Mouse (Mus musculus): ENCODE measurements around the gene A730049H05Rik. TPM values are rescaled to one million over a fixed set of nuclear protein-coding genes. Genes with fewer than 3 reads are reported as not detected.
A peak's percentile ranks its signal among the peaks of the same experiment; 100 is the strongest.

A730049H05Rik gene
- polyA plus RNA-seq, 1 experiment from 2014 or later, result 0.46 TPM

DNA sequence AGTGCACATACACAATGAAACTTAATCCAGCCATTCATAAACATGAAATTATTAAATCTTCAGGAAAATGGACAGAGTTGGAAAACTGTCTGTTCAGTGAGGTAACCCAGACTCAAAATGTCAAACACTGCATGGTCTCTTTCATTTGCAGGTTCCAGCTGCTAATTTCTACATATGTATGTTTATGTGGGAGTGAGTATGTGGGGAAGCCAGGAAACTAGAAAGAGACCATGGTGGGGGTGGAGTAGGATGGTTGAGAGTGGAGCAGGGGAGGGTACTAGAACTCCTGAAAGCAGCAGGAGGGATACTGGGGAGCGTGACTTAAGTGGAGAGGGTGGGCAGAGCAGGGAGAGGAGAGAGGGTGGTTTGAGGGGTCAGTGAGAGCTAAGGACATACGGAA is 14.8 kb upstream of the A730049H05Rik start:
- 72% methylated on average over 2 of the region's 2 CpGs for whole genome bisulfite sequencing

DNA sequence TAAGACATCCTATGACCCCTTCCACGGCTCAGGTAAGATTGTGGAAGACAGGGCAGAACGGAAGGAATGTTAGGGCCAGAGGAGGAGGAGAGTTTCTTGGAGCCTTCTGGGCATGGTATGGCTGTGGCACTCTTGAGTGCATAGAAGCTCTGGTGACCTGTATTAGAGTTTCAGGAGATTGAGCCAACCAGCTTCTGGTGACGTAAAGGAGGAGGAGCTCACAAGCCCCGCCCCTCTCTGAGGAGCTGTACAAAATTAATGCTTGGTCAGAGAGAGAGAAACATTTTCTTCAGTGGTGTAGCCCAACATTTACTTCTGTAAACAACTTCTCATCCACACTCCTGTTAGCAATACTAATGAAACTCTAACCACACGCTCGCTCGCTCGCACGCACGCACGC is 13.9 kb upstream of the A730049H05Rik start:
- DNase-seq (ENCODE audit: low spot score) (no peak), ATAC-seq (ENCODE audit: low FRiP score) (no peak)
- Histone ChIP-seq H3K36me3 (replicated peaks; ENCODE audit: control insufficient read depth, insufficient read depth) (no peaks in the 10 kb centered on the region), H3K27ac (no peak overlapping the region), H3K4me3 (replicated peaks; ENCODE audit: low read length) (no peak overlapping the region), H3K9ac (no peak overlapping the region), H3K4me1 (replicated peaks; ENCODE audit: control insufficient read depth, insufficient read depth, low read length) (0 out of 2 replicates have a peak, but pooled peaks cover 3% of the 10 kb centered on the region), H3K4me2 (replicated peaks) (no peak overlapping the region), H3K9me3 (ENCODE audit: control insufficient read depth, low read length) (no peaks in the 10 kb centered on the region), H3K27me3 (ENCODE audit: control insufficient read depth, insufficient read depth, low read length) (no peaks in the 10 kb centered on the region)
- 91% methylated on average over 11 of the region's 11 CpGs for WGBS

More for the DNA sequence above, 14.8 kb upstream of the A730049H05Rik start:
- H3K27me3 ChIP-seq (ENCODE audit: control insufficient read depth, insufficient read depth, low read length), result no peaks in the 10 kb centered on the region
- H3K4me3 ChIP-seq (replicated peaks; ENCODE audit: low read length), result no peak overlapping the region
- no peak overlapping the region for H3K27ac ChIP-seq
- no peak for ATAC-seq (ENCODE audit: low FRiP score)
- no peak overlapping the region for H3K9ac ChIP-seq
- H3K9me3 ChIP-seq (ENCODE audit: control insufficient read depth, low read length), result no peaks in the 10 kb centered on the region
- H3K4me2 ChIP-seq (replicated peaks), result no peak overlapping the region
- H3K4me1 ChIP-seq (replicated peaks; ENCODE audit: control insufficient read depth, insufficient read depth, low read length), result 0 out of 2 replicates have a peak, but pooled peaks cover 3% of the 10 kb centered on the region
- H3K36me3 ChIP-seq (replicated peaks; ENCODE audit: control insufficient read depth, insufficient read depth), result no peaks in the 10 kb centered on the region
- no peak for DNase-seq (ENCODE audit: low spot score)

DNA sequence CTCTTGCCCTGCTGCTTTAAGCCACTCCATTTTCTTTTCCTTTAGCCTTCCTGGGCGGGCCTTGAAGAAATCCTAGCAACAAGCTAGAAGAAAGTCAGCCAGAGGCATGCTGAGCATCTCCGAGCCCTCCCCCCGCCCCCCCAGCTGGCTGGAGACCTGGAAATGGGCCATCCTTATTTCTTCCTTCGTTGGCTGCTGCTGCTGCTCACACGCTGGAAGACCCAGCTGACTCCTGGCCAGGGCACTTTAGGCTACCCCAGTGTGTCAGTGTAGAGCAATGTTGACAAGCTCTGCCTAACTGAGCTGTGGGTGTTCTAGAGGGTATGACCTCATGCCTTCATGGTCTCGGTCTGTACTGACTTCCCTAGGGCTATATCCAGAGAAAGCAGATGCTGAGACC is 13.1 kb upstream of the A730049H05Rik start:
- ATAC-seq (ENCODE audit: low FRiP score), result peak; percentile 53; the same call in 1 of the 2 replicates
- H3K27ac ChIP-seq, result no peak overlapping the region

DNA sequence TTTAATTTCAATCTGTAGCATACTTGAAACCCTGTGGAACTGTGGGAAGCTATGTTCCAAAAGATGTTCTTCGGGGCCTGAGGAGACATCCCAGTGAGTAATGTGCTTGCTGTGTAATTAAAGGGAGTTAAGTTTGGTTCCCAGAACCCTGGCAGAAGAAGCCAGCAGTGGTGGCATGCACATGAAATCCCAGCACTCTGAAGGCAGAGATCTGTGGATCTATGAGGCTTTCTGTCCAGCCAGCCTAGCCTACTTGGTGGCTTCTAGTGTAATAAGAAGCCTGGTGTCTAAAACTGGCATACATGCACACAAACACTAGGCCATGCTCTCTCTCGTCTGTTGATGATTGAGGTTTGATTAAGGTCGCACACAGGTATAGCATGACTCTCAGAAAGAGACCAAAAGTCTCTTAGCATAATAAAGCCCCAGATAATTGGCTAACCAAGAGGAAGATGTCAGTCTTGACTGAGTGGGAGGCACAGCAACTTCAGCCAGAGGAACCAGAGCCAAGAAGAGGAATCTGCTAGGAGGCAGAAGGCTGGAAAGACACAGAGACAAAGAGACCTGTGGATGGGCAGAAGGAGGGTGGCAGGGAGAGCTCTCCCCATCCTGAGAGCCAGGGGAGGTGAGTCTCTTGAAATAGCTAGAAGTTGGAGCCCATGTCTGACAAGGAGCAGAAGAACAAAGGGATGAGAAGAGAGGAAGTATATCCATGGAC is 11.9 kb upstream of the A730049H05Rik start:
- DNase-seq (ENCODE audit: low spot score), result no peak
- Histone ChIP-seq H3K9me3 (ENCODE audit: control insufficient read depth, low read length) (no peaks in the 10 kb centered on the region), H3K9ac (no peak overlapping the region), H3K4me3 (replicated peaks; ENCODE audit: low read length) (no peak overlapping the region), H3K27me3 (ENCODE audit: control insufficient read depth, insufficient read depth, low read length) (no peaks in the 10 kb centered on the region), H3K4me1 (replicated peaks; ENCODE audit: control insufficient read depth, insufficient read depth, low read length) (0 out of 2 replicates have a peak, but pooled peaks cover 3% of the 10 kb centered on the region), H3K4me2 (replicated peaks) (no peak overlapping the region), H3K36me3 (replicated peaks; ENCODE audit: control insufficient read depth, insufficient read depth) (no peaks in the 10 kb centered on the region), H3K27ac (no peak overlapping the region)
- no peak for ATAC-seq (ENCODE audit: low FRiP score)
- WGBS, result 83% methylated on average over 3 of the region's 3 CpGs

More for the DNA sequence above, 13.1 kb upstream of the A730049H05Rik start:
- Histone ChIP-seq H3K36me3 (replicated peaks; ENCODE audit: control insufficient read depth, insufficient read depth) (no peaks in the 10 kb centered on the region), H3K4me2 (replicated peaks) (no peak overlapping the region), H3K4me1 (replicated peaks; ENCODE audit: control insufficient read depth, insufficient read depth, low read length) (0 out of 2 replicates have a peak, but pooled peaks cover 3% of the 10 kb centered on the region), H3K4me3 (replicated peaks; ENCODE audit: low read length) (no peak overlapping the region), H3K9me3 (ENCODE audit: control insufficient read depth, low read length) (no peaks in the 10 kb centered on the region), H3K27me3 (ENCODE audit: control insufficient read depth, insufficient read depth, low read length) (no peaks in the 10 kb centered on the region), H3K9ac (no peak overlapping the region)
- peak; percentile 46 for DNase-seq (ENCODE audit: low spot score)
- WGBS, result 58% methylated on average over 6 of the region's 6 CpGs

DNA sequence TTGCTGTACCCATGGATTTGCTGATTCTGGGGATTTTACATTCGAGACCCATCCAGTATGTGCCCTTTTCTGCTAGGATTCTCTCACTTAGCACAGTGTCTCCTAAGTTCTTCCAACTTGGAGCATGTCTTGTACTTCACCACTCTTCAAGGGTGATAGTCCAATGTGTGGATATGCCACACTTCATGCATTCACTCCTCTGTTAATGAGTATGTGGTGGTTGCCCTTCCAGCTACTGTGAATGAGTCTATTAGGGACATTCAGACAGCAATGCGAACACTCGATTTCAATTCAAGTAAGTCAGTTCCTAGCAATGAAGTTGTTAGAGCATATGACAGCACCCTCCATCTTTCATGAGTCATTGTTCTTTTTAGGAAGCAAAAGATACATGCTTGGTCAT is 6.5 kb upstream of the A730049H05Rik start:
- Histone ChIP-seq H3K4me2 (replicated peaks) (no peak overlapping the region), H3K4me3 (replicated peaks; ENCODE audit: low read length) (no peak overlapping the region), H3K9me3 (ENCODE audit: control insufficient read depth, low read length) (no peaks in the 10 kb centered on the region), H3K27ac (no peak overlapping the region), H3K4me1 (replicated peaks; ENCODE audit: control insufficient read depth, insufficient read depth, low read length) (no peaks in the 10 kb centered on the region), H3K9ac (no peak overlapping the region), H3K36me3 (replicated peaks; ENCODE audit: control insufficient read depth, insufficient read depth) (no peaks in the 10 kb centered on the region), H3K27me3 (ENCODE audit: control insufficient read depth, insufficient read depth, low read length) (no peaks in the 10 kb centered on the region)
- DNase-seq (ENCODE audit: low spot score) (no peak), ATAC-seq (ENCODE audit: low FRiP score) (no peak)
- WGBS, result 88% methylated on average over 3 of the region's 3 CpGs

DNA sequence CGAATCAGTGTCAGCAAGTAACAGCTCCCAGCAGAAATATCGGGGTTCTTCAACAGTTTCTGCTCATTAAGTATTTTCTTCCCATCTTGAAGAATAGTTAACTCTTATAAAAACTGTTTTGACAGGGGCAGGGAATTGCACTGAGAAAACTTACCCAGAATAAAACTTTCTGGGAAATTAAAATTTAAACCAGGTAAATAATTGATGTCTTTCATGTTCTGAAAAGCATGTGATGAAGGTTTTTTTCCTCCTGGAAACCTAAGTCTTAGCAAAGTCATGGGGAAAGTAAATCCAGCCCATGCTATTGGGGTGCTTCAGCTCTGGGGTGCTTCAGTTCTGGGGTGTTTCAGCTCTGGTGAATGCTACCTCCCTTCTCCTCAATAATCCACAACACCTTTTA is 5.7 kb upstream of the A730049H05Rik start:
- no peaks in the 10 kb centered on the region for H3K27me3 ChIP-seq (ENCODE audit: control insufficient read depth, insufficient read depth, low read length)
- no peaks in the 10 kb centered on the region for H3K36me3 ChIP-seq (replicated peaks; ENCODE audit: control insufficient read depth, insufficient read depth)
- 95% methylated on average over 2 of the region's 2 CpGs for WGBS
- no peak overlapping the region for H3K9ac ChIP-seq
- H3K4me3 ChIP-seq (replicated peaks; ENCODE audit: low read length), result no peak overlapping the region
- no peak overlapping the region for H3K27ac ChIP-seq
- H3K9me3 ChIP-seq (ENCODE audit: control insufficient read depth, low read length), result no peaks in the 10 kb centered on the region
- no peak for ATAC-seq (ENCODE audit: low FRiP score)
- H3K4me2 ChIP-seq (replicated peaks), result no peak overlapping the region
- no peaks in the 10 kb centered on the region for H3K4me1 ChIP-seq (replicated peaks; ENCODE audit: control insufficient read depth, insufficient read depth, low read length)
- DNase-seq (ENCODE audit: low spot score), result no peak

DNA sequence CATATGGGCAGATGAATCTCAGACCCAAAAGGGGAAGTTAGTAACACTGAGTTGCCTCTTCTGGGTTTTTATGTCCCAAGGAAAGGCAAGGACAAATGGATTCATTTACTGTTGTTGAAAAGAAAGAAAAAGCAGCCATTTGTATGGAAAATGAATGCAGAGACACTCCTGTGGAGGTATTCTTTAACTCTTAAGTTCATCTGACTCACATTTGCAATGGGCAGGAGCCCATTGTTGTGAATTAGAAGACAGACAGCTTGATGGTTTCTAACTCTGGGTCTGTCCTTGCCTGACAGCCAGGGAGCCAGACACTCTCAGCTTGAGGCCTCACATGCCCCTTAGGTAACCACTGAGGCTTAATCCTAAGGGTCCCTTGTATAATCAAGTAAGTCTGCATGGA is 4.7 kb upstream of the A730049H05Rik start:
- DNase-seq (ENCODE audit: low spot score) (no peak), ATAC-seq (ENCODE audit: low FRiP score) (no peak)
- Histone ChIP-seq H3K4me2 (replicated peaks) (no peak overlapping the region), H3K27me3 (ENCODE audit: control insufficient read depth, insufficient read depth, low read length) (no peaks in the 10 kb centered on the region), H3K27ac (no peak overlapping the region), H3K9ac (no peak overlapping the region), H3K9me3 (ENCODE audit: control insufficient read depth, low read length) (no peaks in the 10 kb centered on the region), H3K4me1 (replicated peaks; ENCODE audit: control insufficient read depth, insufficient read depth, low read length) (peaks cover 8% of the 10 kb centered on the region), H3K36me3 (replicated peaks; ENCODE audit: control insufficient read depth, insufficient read depth) (no peaks in the 10 kb centered on the region), H3K4me3 (replicated peaks; ENCODE audit: low read length) (no peak overlapping the region)

DNA sequence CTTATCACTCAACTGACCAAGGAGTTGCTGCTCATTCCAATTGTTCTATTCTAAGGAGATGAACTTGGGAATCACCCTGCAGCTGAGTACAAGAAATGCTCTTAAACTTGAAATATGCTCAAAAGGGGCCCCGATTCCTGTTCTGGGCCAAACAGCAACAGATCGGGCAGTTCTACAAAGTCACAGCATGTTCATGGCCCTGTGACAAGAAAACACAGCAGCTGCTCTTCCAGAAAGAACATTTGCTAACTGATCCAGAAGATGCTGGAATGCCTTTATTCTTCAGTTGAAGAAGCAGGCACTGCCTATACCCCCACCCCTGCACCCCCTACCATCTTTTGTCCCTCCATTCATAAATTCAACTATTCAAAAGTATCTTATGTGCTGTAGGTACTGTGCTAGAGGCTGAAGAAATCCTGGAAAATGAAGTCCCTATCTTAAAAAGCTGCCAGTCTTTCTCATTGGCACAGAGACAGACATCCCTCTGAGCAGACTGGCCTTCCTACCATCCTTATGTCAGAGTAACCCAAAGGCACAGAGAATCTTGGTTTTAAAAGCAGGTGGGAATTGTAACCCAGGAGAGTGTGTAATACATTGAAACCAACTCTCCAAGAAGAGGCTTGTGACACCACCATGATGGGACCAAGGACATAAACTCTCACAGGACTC is 3.4 kb upstream of the A730049H05Rik start:
- Histone ChIP-seq H3K4me1 (replicated peaks; ENCODE audit: control insufficient read depth, insufficient read depth, low read length) (peaks cover 12% of the 10 kb centered on the region), H3K4me2 (replicated peaks) (no peak overlapping the region), H3K4me3 (replicated peaks; ENCODE audit: low read length) (no peak overlapping the region), H3K9me3 (ENCODE audit: control insufficient read depth, low read length) (no peaks in the 10 kb centered on the region), H3K27me3 (ENCODE audit: control insufficient read depth, insufficient read depth, low read length) (no peaks in the 10 kb centered on the region; the same call in 1 of the 2 replicates), H3K9ac (no peak overlapping the region), H3K27ac (no peak overlapping the region), H3K36me3 (replicated peaks; ENCODE audit: control insufficient read depth, insufficient read depth) (no peaks in the 10 kb centered on the region)
- WGBS, result 51% methylated on average over 2 of the region's 2 CpGs
- DNase-seq (ENCODE audit: low spot score) (peak; percentile 56), ATAC-seq (ENCODE audit: low FRiP score) (no peak)

DNA sequence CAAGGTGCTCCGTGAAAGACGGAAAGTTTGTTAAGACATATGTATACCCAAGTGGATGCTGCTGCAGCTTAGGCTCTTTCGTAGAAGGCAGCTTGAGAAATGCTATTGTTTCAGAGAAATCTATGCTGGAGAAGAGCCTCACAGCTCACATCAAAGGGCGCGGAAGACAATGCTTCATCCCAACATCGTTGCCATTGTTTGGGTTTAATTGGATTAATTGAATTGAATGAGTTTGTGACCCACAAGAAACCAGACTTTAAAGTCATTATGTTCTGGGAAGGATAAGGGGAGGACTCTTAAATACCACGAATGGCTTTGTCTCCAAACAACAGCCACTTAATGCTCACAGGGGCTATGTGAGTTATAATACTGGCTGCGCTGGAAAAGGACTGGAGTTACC is 1.4 kb downstream of the A730049H05Rik start:
- Histone ChIP-seq H3K9ac (no peak overlapping the region), H3K4me3 (replicated peaks; ENCODE audit: low read length) (no peak overlapping the region), H3K27me3 (ENCODE audit: control insufficient read depth, insufficient read depth, low read length) (no peaks in the 10 kb centered on the region; the same call in 1 of the 2 replicates), H3K4me1 (replicated peaks; ENCODE audit: control insufficient read depth, insufficient read depth, low read length) (peaks cover 13% of the 10 kb centered on the region), H3K9me3 (ENCODE audit: control insufficient read depth, low read length) (no peaks in the 10 kb centered on the region), H3K36me3 (replicated peaks; ENCODE audit: control insufficient read depth, insufficient read depth) (no peaks in the 10 kb centered on the region), H3K4me2 (replicated peaks) (no peak overlapping the region), H3K27ac (no peak overlapping the region)
- DNase-seq (ENCODE audit: low spot score), result no peak
- 19% methylated on average over 8 of the region's 8 CpGs for WGBS
- no peak for ATAC-seq (ENCODE audit: low FRiP score)
